Mouse (Mus musculus): Measurements from ENCODE around the gene C2cd2. TPM values are rescaled to one million over a fixed set of nuclear protein-coding genes. Genes with fewer than 3 reads are reported as not detected.
A peak's percentile ranks its signal among the peaks of the same experiment; 100 is the strongest.

Gene C2cd2
- polyA plus RNA-seq, 1 experiment = 26.0 TPM

DNA sequence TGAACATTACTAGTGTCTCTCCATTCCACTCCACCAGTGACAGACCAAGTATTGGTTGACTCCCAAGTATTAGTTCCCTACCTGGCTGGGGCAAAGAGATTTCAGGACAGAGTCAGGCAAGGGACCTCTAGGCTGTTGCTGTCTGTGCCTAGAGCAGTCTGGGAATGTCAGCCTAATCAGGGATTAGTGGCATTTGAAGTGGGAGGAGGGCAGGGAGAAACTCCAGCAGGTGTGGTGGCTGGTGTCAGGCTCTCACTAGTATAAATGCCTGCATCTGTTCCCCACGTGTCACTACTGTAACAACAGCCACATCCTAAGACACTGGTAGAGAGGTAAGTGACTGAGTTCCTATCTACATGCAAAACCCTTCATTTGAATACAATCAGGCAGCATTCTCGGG, 42.6 kb downstream of the C2cd2 start:
- no peak overlapping the region for H3K27ac ChIP-seq (ENCODE audit: insufficient read depth, low read depth, low read length)
- no peak overlapping the region for H3K4me3 ChIP-seq (ENCODE audit: insufficient read depth, low read depth, low read length)
- no peak for TF ChIP-seq POLR2A (IDR thresholded peaks at IDR 0.05; ENCODE audit: low read depth, low read length)
- TF ChIP-seq CTCF (conservative IDR thresholded peaks at IDR 0.05; ENCODE audit: insufficient read depth, insufficient read length, low read depth, low read length) = no peak
- H3K36me3 ChIP-seq (ENCODE audit: control insufficient read depth, insufficient read depth, low read length) = no peaks in the 10 kb centered on the region
- H3K4me1 ChIP-seq (ENCODE audit: control insufficient read depth, insufficient read depth, low read length) = peaks cover 9% of the 10 kb centered on the region; the same call in 1 of the 2 replicates
- H3K27me3 ChIP-seq (replicated peaks; ENCODE audit: control insufficient read depth, insufficient read depth, low read length) = no peaks in the 10 kb centered on the region
- no peak for DNase-seq
- WGBS = 68% methylated on average over 2 of the region's 2 CpGs

DNA sequence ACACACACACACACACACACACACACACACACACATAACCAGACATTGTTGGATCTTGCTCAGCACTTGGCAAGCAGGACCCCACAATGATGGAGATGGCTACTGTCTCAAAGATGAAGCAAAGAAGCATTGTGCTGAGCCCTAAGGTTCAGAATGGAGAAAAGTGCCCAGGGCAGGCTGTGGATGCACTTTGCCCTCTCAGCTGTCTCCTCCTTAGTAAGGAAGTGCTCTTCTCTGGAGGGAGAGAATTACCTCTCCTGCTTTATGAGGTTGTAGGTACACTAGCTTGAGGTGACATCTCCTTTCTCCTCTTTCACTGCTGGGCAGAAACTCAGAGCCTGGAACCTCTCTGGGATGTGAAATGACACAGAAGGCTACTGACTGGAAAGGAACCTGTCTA, 49.5 kb downstream of the C2cd2 start:
- peaks cover 7% of the 10 kb centered on the region; the same call in 1 of the 2 replicates for H3K4me1 ChIP-seq (ENCODE audit: control insufficient read depth, insufficient read depth, low read length)
- peak; percentile 60 for DNase-seq
- no peak overlapping the region for H3K27ac ChIP-seq (ENCODE audit: insufficient read depth, low read depth, low read length)
- TF ChIP-seq POLR2A (IDR thresholded peaks at IDR 0.05; ENCODE audit: low read depth, low read length) = no peak
- TF ChIP-seq CTCF (conservative IDR thresholded peaks at IDR 0.05; ENCODE audit: insufficient read depth, insufficient read length, low read depth, low read length) = no peak
- no peak overlapping the region for H3K4me3 ChIP-seq (ENCODE audit: insufficient read depth, low read depth, low read length)
- no peaks in the 10 kb centered on the region for H3K27me3 ChIP-seq (replicated peaks; ENCODE audit: control insufficient read depth, insufficient read depth, low read length)
- no peaks in the 10 kb centered on the region for H3K36me3 ChIP-seq (ENCODE audit: control insufficient read depth, insufficient read depth, low read length)

DNA sequence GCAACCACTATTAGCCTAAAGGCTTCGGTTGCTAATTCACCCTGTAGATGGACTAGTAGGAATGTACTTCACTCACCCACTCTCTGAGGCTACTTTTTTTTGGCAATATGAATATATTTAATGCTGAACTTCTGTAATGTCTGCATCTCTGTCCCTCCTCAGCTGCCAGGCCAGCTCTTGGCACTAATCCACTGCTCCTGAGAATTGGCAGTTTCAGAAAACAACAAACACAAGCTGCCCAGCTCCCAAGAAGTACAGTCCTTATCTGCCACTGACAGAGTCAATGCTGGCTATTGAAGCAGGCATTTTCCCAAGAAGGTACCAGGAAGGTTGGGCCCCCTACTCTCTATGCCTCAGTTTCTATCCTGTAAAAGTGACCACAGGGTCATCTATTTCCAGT, 53.0 kb downstream of the C2cd2 start:
- Histone ChIP-seq H3K36me3 (ENCODE audit: control insufficient read depth, insufficient read depth, low read length) (no peaks in the 10 kb centered on the region), H3K4me1 (ENCODE audit: control insufficient read depth, insufficient read depth, low read length) (peaks cover 13% of the 10 kb centered on the region; the same call in 1 of the 2 replicates), H3K27ac (ENCODE audit: insufficient read depth, low read depth, low read length) (no peak overlapping the region), H3K27me3 (replicated peaks; ENCODE audit: control insufficient read depth, insufficient read depth, low read length) (no peaks in the 10 kb centered on the region), H3K4me3 (ENCODE audit: insufficient read depth, low read depth, low read length) (no peak overlapping the region)
- WGBS = 97% methylated on average over 1 of the region's 1 CpGs
- TF ChIP-seq POLR2A (IDR thresholded peaks at IDR 0.05; ENCODE audit: low read depth, low read length) = no peak
- no peak for TF ChIP-seq CTCF (conservative IDR thresholded peaks at IDR 0.05; ENCODE audit: insufficient read depth, insufficient read length, low read depth, low read length)
- no peak for DNase-seq

DNA sequence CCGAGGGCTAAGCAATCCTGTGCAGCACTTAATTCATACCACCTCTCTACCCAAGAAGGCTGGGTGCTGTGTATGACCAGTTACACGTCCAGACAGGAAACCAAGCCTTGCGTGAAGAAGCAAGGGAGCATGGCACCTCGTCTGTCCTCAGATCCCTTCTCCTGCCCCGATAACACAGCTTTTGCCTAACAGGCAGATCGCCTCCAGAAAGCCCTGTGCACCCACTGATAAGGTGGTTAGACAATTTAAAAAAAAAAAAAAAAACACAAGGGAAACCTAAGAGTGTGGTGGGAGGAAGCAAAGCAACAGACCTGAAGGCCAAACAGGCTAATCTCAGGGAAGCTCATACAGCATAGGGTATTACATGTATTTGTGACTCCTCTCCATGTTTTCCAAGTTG, 54.9 kb downstream of the C2cd2 start:
- Histone ChIP-seq H3K27me3 (replicated peaks; ENCODE audit: control insufficient read depth, insufficient read depth, low read length) (no peaks in the 10 kb centered on the region), H3K4me3 (ENCODE audit: insufficient read depth, low read depth, low read length) (no peak overlapping the region), H3K27ac (ENCODE audit: insufficient read depth, low read depth, low read length) (no peak overlapping the region), H3K4me1 (ENCODE audit: control insufficient read depth, insufficient read depth, low read length) (peaks cover 6% of the 10 kb centered on the region; the same call in 1 of the 2 replicates), H3K36me3 (ENCODE audit: control insufficient read depth, insufficient read depth, low read length) (no peaks in the 10 kb centered on the region)
- no peak for DNase-seq
- TF ChIP-seq POLR2A (IDR thresholded peaks at IDR 0.05; ENCODE audit: low read depth, low read length) (no peak), CTCF (conservative IDR thresholded peaks at IDR 0.05; ENCODE audit: insufficient read depth, insufficient read length, low read depth, low read length) (no peak)
- 82% methylated on average over 6 of the region's 6 CpGs for WGBS

DNA sequence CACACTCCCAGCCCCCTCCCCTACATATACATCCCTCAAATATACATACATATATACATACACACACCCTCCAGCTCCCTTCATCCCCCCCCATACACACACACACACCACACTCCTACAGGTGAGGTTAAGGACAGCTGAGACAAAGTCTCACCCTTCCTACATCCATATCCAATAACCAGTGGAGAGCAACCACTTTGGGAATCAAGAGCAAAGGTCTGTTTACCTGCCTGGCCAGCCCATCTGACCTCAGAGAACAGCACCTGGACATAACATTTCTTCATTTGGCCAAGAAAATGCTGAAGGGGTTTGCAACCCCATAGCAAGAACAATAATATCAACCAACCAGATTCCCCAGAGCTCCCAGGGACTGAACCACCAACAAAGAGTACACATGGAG, 56.1 kb downstream of the C2cd2 start:
- Histone ChIP-seq H3K27me3 (replicated peaks; ENCODE audit: control insufficient read depth, insufficient read depth, low read length) (no peaks in the 10 kb centered on the region), H3K4me1 (ENCODE audit: control insufficient read depth, insufficient read depth, low read length) (peaks cover 6% of the 10 kb centered on the region; the same call in 1 of the 2 replicates), H3K36me3 (ENCODE audit: control insufficient read depth, insufficient read depth, low read length) (no peaks in the 10 kb centered on the region), H3K4me3 (ENCODE audit: insufficient read depth, low read depth, low read length) (no peak overlapping the region), H3K27ac (ENCODE audit: insufficient read depth, low read depth, low read length) (no peak overlapping the region)
- TF ChIP-seq POLR2A (IDR thresholded peaks at IDR 0.05; ENCODE audit: low read depth, low read length) (no peak), CTCF (conservative IDR thresholded peaks at IDR 0.05; ENCODE audit: insufficient read depth, insufficient read length, low read depth, low read length) (no peak)
- DNase-seq = no peak

DNA sequence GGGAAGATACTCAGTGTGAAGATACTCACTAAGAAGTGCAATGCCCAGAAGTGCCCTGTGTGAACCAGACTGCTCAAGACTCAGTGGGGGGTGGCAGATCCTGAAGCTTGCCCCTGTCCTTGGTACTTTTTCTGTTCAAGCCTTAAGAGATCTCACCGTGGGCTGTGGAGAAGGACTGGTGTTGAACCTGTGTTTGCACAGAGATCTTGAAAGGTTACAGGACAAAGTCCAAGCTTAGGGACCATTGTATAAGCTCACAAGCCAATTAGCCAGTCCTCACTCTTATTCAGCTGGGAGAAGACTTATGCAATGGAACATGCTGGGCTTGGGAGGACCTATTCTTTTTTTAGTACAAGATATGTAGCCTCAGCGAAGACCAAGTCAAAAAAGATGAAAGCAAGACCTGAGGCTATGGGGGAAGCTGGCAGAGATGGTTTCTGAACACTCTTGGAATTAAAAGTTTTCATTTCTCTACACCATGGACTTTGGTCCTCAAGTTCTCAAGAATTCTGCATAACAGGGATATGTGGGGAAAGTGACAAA, 56.9 kb downstream of the C2cd2 start:
- Histone ChIP-seq H3K27ac (ENCODE audit: insufficient read depth, low read depth, low read length) (no peak overlapping the region; the same call in 1 of the 2 replicates), H3K4me1 (ENCODE audit: control insufficient read depth, insufficient read depth, low read length) (peaks cover 6% of the 10 kb centered on the region; the same call in 1 of the 2 replicates), H3K4me3 (ENCODE audit: insufficient read depth, low read depth, low read length) (no peak overlapping the region), H3K27me3 (replicated peaks; ENCODE audit: control insufficient read depth, insufficient read depth, low read length) (no peaks in the 10 kb centered on the region), H3K36me3 (ENCODE audit: control insufficient read depth, insufficient read depth, low read length) (no peaks in the 10 kb centered on the region)
- DNase-seq = peak; percentile 21
- TF ChIP-seq CTCF (conservative IDR thresholded peaks at IDR 0.05; ENCODE audit: insufficient read depth, insufficient read length, low read depth, low read length) (no peak), POLR2A (IDR thresholded peaks at IDR 0.05; ENCODE audit: low read depth, low read length) (no peak)
- 83% methylated on average over 2 of the region's 2 CpGs for WGBS

DNA sequence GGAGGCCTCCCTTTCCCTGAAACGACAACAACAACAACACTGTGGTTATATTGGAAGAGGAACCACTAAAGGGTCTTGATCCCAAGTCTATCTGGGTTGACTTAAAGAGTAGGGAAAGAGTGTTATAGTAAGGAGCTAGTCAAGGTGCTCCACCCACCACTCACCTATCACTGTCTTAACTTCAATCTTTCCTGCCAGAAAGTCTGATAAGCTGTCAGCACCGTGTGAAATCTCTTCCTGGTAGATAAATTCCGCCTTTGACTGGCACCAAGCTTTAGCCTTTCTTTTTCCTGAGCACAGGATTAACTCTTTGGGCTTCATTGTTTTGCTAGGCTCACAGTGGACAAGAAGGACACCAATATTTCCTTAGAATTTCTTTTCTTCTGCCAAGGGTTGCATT, 58.4 kb downstream of the C2cd2 start:
- H3K27ac ChIP-seq (ENCODE audit: insufficient read depth, low read depth, low read length) = no peak overlapping the region
- 82% methylated on average over 3 of the region's 3 CpGs for WGBS
- H3K36me3 ChIP-seq (ENCODE audit: control insufficient read depth, insufficient read depth, low read length) = 0 out of 2 replicates have a peak, but pooled peaks cover 1% of the 10 kb centered on the region
- no peak for TF ChIP-seq POLR2A (IDR thresholded peaks at IDR 0.05; ENCODE audit: low read depth, low read length)
- TF ChIP-seq CTCF (conservative IDR thresholded peaks at IDR 0.05; ENCODE audit: insufficient read depth, insufficient read length, low read depth, low read length) = no peak
- no peak overlapping the region for H3K4me3 ChIP-seq (ENCODE audit: insufficient read depth, low read depth, low read length)
- H3K4me1 ChIP-seq (ENCODE audit: control insufficient read depth, insufficient read depth, low read length) = peaks cover 6% of the 10 kb centered on the region; the same call in 1 of the 2 replicates
- no peak for DNase-seq
- H3K27me3 ChIP-seq (replicated peaks; ENCODE audit: control insufficient read depth, insufficient read depth, low read length) = no peaks in the 10 kb centered on the region
